Comparison of ENCODE assay signal across 21 mouse cellular contexts in genomic region chr9:58691471-58691870, GRCm38 (mm10). TPM values are rescaled to one million over a fixed set of nuclear protein-coding genes. Genes with fewer than 3 reads are reported as not detected.
"Had no signal": no experiment of that assay in that cellular context is flagged by ENCODE, and none has a peak within 500 bp of the region (broad histone marks: within the 10 kb centered on the region; RNA-seq: fewer than 3 reads in every experiment).

No protein-coding gene starts in this region.

- H3K4me2 ChIP-seq: kidney, embryonic 15.5 days; limb, embryonic 12.5 days; limb, embryonic 15.5 days; liver, embryonic 11.5 days; lung, embryonic 14.5 days; midbrain, embryonic 11.5 days had no signal

- ATAC-seq: liver, postnatal 0 days; lung, postnatal 0 days had no signal

- H3K4me1 ChIP-seq: limb, embryonic 15.5 days had no signal

- H3K9ac ChIP-seq: kidney, embryonic 15.5 days; limb, embryonic 12.5 days; limb, embryonic 15.5 days; liver, embryonic 14.5 days; liver, postnatal 0 days; lung, embryonic 14.5 days had no signal

- H3K36me3 ChIP-seq: kidney, embryonic 15.5 days; limb, embryonic 12.5 days; limb, embryonic 15.5 days had no signal

- H3K27ac ChIP-seq: kidney, embryonic 15.5 days; limb, embryonic 12.5 days; limb, embryonic 15.5 days; liver, embryonic 14.5 days had no signal

- H3K9me3 ChIP-seq: kidney, embryonic 15.5 days; limb, embryonic 15.5 days had no signal

- DNase-seq: kidney, adult 8-10 months; kidney, postnatal 10 days; kidney, postnatal 36 days; left cerebral cortex, postnatal 4 days; liver, postnatal 0 days; lung, embryonic 14.5 days; lung, postnatal 36 days; midbrain, embryonic 14.5 days; thymus, adult 18-20 months; thymus, postnatal 36 days had no signal

- H3K27me3 ChIP-seq: kidney, embryonic 15.5 days; limb, embryonic 12.5 days; limb, embryonic 15.5 days had no signal

- H3K4me3 ChIP-seq: kidney, embryonic 15.5 days; limb, embryonic 12.5 days; limb, embryonic 15.5 days; megakaryocyte, embryonic 14.5 days had no signal

RNA-seq across cellular contexts. Expression of gene Rec114, which starts 52.3 kb away (rescaled TPM):
- total RNA-seq: left cerebral cortex, adult 8-10 months; left cerebral cortex, postnatal 14 days had no signal
- polyA plus RNA-seq: small intestine, adult 2 months had no signal
